Mouse (Mus musculus): Measurements from ENCODE around the gene Gm20388.
"Not testable (repeated sequence)": the region's sequence is repeated elsewhere in the genome, so short reads cannot be mapped to it uniquely, and the experiment has no call there.

Gm20388 gene

GRCm38 (mm10) chr8:121649904-121650303, 1739.3 kb downstream of the Gm20388 start:
- intact Hi-C loops (cut with DNase I): loop anchor here (5.0 kb wide), 1 partner anchor 43 kb away; no protein-coding TSS in a partner anchor

DNA sequence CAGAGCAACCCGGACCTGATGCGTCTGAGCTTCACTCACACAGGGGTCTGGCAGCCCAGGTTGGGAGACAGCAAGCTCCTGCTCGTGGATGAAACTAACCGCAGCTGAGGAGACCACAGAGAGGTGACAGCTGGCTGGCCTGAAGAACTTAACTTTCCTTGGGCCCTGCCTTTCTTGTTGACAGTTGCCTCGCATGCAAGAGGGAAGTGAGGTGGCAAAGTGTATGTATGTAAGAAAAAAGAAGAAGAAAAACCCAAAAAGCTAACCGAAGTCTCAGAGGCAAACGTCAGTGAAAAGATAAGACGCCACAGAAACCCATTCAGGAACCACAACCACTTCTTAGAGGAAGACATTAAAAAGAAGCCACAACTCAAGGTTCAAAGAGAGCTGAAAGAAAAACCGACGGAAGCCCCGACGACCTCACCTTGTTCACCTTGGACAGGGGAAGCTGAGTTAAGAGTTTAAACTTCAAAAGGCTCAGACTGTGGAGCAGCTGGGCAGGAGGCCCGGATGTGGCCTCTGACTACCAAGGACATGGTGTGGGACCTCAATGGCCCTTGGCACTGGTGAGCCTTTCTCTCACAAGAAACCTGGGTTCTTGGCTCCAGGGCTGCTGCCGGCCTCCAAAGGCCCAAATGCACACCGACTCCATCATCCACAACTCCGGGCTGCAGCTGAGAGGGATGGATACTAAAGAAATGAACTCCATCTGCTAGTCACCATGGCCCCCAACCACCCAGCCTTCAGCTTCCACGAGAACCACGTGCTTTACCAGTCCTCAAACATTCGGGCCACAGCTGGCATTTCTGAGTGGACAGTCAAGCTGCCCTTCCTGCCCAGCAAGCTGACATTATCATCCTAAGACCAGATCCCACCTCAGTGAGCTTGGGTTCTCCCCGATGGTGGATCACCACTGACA, 1740.0 kb downstream of the Gm20388 start:
- intact Hi-C loops (cut with DNase I): loop anchor here (5.0 kb wide), 1 partner anchor 43 kb away; no protein-coding TSS in a partner anchor

- intact Hi-C loops (cut with DNase I): loop anchor here (5.0 kb wide), 1 partner anchor 44 kb away; no protein-coding TSS in a partner anchor
These were observed 1740.8 kb downstream of the Gm20388 start for GRCm38 (mm10) chr8:121651308-121651873.

- intact Hi-C loops (cut with DNase I): loop anchor here (5.0 kb wide), 1 partner anchor 45 kb away; no protein-coding TSS in a partner anchor
These were observed 1741.3 kb downstream of the Gm20388 start for GRCm38 (mm10) chr8:121651874-121652361.

DNA sequence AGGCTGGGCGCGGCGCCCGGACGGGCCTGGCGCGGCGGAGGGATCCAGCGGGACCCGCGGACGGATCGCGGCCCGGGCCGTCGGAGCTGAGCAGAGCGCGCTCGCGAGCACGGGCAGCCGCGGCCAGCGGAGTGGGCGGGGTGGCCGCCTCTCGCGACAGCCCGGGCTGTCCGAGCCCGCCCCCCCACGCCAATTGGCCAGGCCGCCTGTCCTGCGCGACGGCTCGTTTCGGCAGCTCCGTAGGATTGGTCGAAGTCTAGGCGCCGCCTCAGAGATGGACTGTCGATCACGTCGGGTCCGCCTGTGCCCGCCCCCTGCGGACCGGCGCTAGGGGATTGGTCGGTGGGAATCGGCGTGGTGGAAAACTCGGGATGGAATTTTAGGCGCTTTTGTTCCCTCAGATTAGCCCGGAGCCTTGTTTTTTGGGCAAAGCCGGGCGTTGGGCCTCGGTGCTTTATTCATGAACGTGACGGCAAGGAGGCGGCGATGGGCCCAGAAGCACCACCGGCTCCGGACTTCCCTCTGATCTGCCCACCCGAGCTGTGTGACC, 1742.2 kb downstream of the Gm20388 start, which contains the start of gene Zcchc14:
TSS of gene Zcchc14 (minus strand) at position 128 of the 550 bp plus-strand sequence.
- intact Hi-C loops (cut with DNase I): loop anchor here (5.0 kb wide), 1 partner anchor 46 kb away; no protein-coding TSS in a partner anchor

DNA sequence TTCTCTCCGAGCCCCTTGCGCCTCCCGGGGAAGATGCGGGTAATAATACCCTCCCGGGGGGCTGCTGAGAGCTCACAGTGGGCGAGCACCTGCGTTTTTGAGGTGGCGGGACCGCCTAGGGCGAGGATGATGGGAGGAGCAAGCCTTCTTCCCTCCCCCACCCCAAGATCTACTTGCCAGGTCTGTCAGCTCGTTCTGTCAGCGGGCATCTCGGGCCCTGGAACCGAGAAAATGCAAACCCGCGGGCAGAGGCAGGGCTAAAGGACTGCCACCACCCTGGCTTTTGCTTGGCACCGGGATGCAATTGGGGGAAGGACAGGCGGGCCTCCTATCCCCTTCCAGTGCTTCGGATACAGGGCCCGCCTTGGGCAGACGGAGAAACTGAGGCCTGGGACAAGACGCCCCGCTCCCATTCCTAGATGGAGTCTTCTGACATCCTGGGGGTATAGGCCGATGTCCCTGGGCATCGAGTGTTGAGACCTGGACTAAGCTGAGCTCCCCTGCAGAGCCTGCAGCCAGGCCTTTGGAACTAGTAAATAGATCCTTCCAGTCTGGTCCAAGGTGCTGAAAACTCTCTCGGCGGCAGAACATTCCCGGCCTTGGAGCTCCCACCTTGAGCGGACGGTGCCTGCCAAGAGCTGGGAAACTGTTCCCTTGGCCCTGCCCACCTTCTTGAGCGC, 1742.8 kb downstream of the Gm20388 start:
- intact Hi-C loops (cut with DNase I): loop anchor here (5.0 kb wide), 1 partner anchor 46 kb away; no protein-coding TSS in a partner anchor

- intact Hi-C loops (cut with DNase I): loop anchor here (5.0 kb wide), 1 partner anchor 47 kb away; no protein-coding TSS in a partner anchor
These were observed 1743.5 kb downstream of the Gm20388 start for GRCm38 (mm10) chr8:121654131-121654530.

DNA sequence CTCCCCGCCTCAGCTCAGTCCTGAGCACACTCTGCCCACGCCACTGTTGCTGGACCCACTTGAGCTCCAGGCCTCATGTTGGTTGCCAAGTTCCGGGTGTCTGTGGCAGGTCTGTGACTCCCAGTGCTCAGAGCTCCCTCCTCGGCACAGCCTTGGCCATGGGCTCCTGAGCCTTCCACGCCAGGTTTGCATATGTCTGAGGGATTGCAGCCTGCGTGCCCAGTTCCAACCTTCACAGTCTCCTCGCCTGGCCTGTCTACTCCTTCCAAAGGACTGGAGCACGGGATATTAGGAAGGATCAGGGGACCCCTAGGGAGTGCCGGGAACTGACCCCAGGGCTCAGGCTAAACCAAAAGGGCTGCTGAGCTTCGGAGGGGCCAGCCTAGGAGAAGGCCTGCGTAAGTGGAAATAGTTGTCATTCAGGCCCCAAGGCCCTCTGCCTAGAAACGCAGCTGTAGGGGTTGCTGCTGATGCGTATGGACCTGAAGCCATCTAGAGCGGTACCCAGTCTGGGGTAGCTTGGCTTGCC, 1744.4 kb downstream of the Gm20388 start:
- intact Hi-C loops (cut with DNase I): loop anchor here (5.0 kb wide), 1 partner anchor 48 kb away; no protein-coding TSS in a partner anchor

DNA sequence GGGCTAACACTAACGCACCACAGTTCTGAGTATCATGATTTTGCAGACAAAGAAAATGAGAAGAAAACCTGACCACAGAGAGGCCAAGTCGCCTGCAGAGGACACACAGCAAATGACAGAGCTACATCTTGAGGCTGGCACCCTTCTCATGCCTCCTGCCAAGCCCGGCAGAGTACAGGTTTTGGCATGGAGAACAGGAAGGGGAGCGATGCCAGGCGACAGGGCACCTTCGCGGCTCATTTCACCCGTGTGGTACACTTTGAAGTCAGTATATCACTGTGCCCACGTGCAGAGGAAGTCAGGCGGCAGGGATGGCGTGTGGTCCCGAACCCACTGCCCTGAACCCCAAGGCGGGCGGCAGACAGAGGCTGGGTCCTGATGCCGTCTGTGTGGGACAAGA, 1750.0 kb downstream of the Gm20388 start:
- intact Hi-C loops (cut with DNase I): no loop called here

GRCm38 (mm10) chr8:121661631-121662357, 1751.2 kb downstream of the Gm20388 start:
- intact Hi-C loops (cut with DNase I): no loop called here

GRCm38 (mm10) chr8:121663101-121663500, 1752.5 kb downstream of the Gm20388 start:
- intact Hi-C loops (cut with DNase I): no loop called here

GRCm38 (mm10) chr8:121665329-121665728, 1754.7 kb downstream of the Gm20388 start:
- intact Hi-C loops (cut with DNase I): no loop called here

- intact Hi-C loops (cut with DNase I): not testable (repeated sequence)
These were observed 1757.4 kb downstream of the Gm20388 start for GRCm38 (mm10) chr8:121667936-121668500.

DNA sequence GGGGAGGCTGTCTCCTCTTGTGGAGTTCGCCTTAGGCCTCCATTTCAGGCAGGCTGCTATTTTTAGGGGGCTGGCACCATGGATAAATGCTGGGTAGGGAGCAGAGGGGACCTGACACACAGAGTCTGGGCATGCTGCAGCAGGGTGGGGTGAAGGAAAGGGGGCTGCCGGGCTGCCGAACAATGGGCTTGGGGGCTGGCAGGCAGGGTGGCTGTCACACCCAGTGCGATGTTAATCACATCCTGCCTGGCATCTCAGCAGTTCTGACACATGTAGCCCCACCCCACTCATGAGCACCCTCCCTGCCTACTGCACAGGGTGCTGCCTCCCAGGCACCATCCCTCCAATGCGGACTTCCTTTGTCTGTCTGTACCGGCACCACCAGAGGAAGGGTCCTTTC, 1757.9 kb downstream of the Gm20388 start:
- intact Hi-C loops (cut with DNase I): no loop called here

GRCm38 (mm10) chr8:121669208-121669607, 1758.6 kb downstream of the Gm20388 start:
- intact Hi-C loops (cut with DNase I): no loop called here

- intact Hi-C loops (cut with DNase I): no loop called here
These were observed 1762.5 kb downstream of the Gm20388 start for GRCm38 (mm10) chr8:121673153-121673552.

DNA sequence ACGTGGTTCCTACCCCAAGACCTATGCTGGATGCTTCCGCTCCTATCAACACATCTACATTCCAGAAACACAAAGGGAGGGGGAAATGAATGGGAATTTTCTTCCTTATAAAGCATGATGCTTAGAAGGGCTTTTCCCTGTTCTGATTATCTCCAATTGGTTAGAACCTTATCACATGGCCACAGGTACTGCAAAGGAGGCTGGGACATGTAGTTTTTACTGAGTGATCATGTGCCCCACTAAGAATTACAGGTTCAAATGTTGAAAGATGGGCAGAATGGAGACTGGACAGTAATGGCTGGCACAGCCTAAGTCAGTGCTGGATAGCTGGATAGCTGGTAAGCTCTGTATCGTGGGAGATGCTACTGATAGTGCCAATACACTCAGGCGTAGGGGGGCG, 1763.3 kb downstream of the Gm20388 start:
- intact Hi-C loops (cut with DNase I): no loop called here

GRCm38 (mm10) chr8:121674524-121674923, 1763.9 kb downstream of the Gm20388 start:
- intact Hi-C loops (cut with DNase I): no loop called here

DNA sequence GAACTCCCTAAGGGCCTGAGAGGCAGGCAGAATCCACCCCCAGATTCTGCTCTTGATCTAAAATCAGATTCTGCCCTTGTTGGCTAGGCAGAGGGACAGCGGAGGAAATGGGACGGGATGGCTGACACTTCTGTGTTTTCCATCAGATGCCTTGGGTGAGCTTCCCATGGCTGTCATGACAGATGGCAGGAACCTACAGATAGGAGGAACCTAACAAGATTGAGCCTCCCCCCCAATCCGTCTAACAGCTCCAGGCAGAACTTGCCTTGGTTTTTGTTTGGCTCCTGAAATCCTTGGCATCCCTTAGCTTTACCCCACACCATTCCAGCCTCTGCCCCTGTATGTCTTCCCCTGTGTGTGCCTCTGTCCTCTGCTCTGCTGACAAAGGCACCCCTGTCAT, 1764.5 kb downstream of the Gm20388 start:
- intact Hi-C loops (cut with DNase I): no loop called here

DNA sequence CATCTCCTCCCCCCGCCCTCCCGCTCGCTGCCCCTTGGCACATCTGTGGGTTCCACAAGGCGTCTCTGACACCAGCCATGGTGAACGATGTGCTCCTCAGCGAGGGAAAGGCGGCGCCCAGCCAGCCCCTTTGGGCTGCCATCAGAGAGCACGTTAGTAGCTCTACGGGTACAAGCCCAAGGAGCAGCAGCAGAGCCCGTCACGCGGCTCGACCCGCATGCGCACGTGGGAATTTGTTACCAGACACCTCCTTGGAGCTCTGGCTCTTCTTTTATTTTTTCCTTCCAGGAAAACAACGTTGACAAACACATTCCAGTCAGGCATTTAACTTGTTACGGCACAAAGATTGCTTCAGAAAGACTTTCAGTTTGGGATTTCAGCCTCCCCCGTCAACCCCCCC, 1765.1 kb downstream of the Gm20388 start:
- intact Hi-C loops (cut with DNase I): no loop called here

Data from adrenal gland (tissue).